Mouse (Mus musculus): ENCODE measurements around the gene Herc6. TPM values are rescaled to one million over a fixed set of nuclear protein-coding genes. Genes with fewer than 3 reads are reported as not detected.

The Herc6 gene
- polyA plus RNA-seq, 1 experiment from 2014 or later = 1.3 TPM

DNA sequence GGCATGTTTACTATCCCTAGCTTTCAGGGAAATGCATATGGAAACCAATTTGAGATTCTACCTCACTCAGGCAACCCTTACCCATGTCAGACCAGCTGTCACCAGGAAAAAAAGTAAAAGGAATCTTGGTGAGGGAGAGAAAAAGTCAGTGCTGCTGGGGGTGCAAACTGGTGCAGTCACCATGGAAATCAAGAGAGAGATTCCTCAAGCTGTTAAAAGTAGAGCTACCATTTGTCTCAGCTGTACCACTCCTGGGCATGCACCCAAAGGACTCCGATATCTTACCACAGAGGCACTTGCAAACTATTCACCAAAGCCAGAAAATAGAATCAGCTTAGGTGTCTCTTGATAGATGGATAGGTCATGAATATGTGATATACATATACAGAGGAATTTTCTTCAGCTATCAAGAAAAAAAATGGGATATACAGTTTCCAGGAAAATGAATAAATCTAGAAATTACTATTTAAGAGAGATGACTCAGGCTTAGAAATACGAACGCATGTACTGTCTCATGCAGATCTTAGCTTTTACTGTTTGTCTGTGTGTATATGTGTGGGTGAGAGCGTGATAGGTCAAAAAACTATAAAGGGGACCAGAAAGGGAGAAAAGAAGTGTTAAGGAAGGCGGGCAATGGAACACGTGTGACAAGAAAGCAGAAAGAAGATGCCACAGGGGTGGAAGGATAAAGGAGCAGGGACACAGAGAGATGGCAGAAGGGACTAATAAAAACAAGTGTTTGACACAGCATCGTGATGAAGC, 24.9 kb downstream of the Herc6 start:
- no peak overlapping the region for H3K4me3 ChIP-seq
- WGBS = 92% methylated on average over 7 of the region's 7 CpGs
- no peak overlapping the region for H3K9ac ChIP-seq
- no peaks in the 10 kb centered on the region for H3K9me3 ChIP-seq (replicated peaks)
- no peaks in the 10 kb centered on the region for H3K4me1 ChIP-seq
- ATAC-seq (ENCODE audit: low FRiP score) = no peak
- H3K27me3 ChIP-seq = no peaks in the 10 kb centered on the region
- H3K36me3 ChIP-seq = no peaks in the 10 kb centered on the region
- H3K27ac ChIP-seq = no peak overlapping the region
- no peak overlapping the region for H3K4me2 ChIP-seq (replicated peaks)

- Histone ChIP-seq H3K9ac (no peak overlapping the region), H3K27ac (no peak overlapping the region), H3K4me3 (no peak overlapping the region), H3K4me2 (replicated peaks) (no peak overlapping the region), H3K9me3 (replicated peaks) (no peaks in the 10 kb centered on the region), H3K4me1 (no peaks in the 10 kb centered on the region), H3K27me3 (no peaks in the 10 kb centered on the region), H3K36me3 (no peaks in the 10 kb centered on the region)
- ATAC-seq (ENCODE audit: low FRiP score) = no peak
- WGBS = 88% methylated on average over 2 of the region's 2 CpGs
Measured at GRCm38 (mm10) chr6:57607999-57608398, 27.2 kb downstream of the Herc6 start.

GRCm38 (mm10) chr6:57609631-57610030, 28.8 kb downstream of the Herc6 start:
- Histone ChIP-seq H3K36me3 (no peaks in the 10 kb centered on the region), H3K9me3 (replicated peaks) (no peaks in the 10 kb centered on the region), H3K4me1 (no peaks in the 10 kb centered on the region), H3K27me3 (no peaks in the 10 kb centered on the region), H3K9ac (no peak overlapping the region), H3K27ac (no peak overlapping the region), H3K4me3 (no peak overlapping the region), H3K4me2 (replicated peaks) (no peak overlapping the region)
- WGBS = 59% methylated on average over 2 of the region's 2 CpGs
- no peak for ATAC-seq (ENCODE audit: low FRiP score)

- Histone ChIP-seq H3K27me3 (no peaks in the 10 kb centered on the region), H3K9ac (no peak overlapping the region), H3K27ac (no peak overlapping the region), H3K4me3 (no peak overlapping the region), H3K9me3 (replicated peaks) (no peaks in the 10 kb centered on the region), H3K36me3 (no peaks in the 10 kb centered on the region), H3K4me2 (replicated peaks) (no peak overlapping the region), H3K4me1 (no peaks in the 10 kb centered on the region)
- 83% methylated on average over 2 of the region's 2 CpGs for WGBS
- no peak for ATAC-seq (ENCODE audit: low FRiP score)
Measured at GRCm38 (mm10) chr6:57615788-57616187, 35.0 kb downstream of the Herc6 start.

DNA sequence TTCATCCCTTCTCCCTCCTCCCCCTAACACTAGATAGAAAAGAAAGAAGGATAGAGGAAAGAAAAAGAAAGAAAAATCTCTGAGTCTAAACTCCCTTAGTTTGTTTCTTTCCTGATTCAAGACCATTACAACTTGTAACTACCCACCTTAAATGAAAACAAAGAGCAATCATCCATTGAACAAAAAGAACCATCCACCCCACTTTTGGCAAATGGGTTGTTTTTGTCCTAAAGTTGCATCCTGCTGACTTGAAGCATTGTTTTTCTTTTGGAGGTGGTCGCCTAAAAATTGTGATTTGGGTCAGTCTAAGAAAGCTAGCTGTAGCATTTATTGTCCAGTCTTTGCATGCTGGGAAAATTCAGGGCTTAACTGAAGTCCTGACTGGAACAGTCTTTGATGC, 58.7 kb downstream of the Herc6 start:
- no peaks in the 10 kb centered on the region for H3K36me3 ChIP-seq
- no peak for ATAC-seq (ENCODE audit: low FRiP score)
- no peaks in the 10 kb centered on the region for H3K9me3 ChIP-seq (replicated peaks)
- no peak overlapping the region for H3K4me2 ChIP-seq (replicated peaks)
- 41% methylated on average over 1 of the region's 1 CpGs for WGBS
- no peak overlapping the region for H3K27ac ChIP-seq
- no peaks in the 10 kb centered on the region for H3K27me3 ChIP-seq
- H3K4me3 ChIP-seq = no peak overlapping the region
- no peak overlapping the region for H3K9ac ChIP-seq
- H3K4me1 ChIP-seq = no peaks in the 10 kb centered on the region

GRCm38 (mm10) chr6:57641789-57642188, 61.0 kb downstream of the Herc6 start:
- Histone ChIP-seq H3K4me1 (no peaks in the 10 kb centered on the region), H3K36me3 (no peaks in the 10 kb centered on the region), H3K9me3 (replicated peaks) (no peaks in the 10 kb centered on the region), H3K27ac (no peak overlapping the region), H3K4me2 (replicated peaks) (no peak overlapping the region), H3K4me3 (no peak overlapping the region), H3K9ac (no peak overlapping the region), H3K27me3 (no peaks in the 10 kb centered on the region)
- 39% methylated on average over 4 of the region's 4 CpGs for WGBS
- ATAC-seq (ENCODE audit: low FRiP score) = peak; percentile 93

DNA sequence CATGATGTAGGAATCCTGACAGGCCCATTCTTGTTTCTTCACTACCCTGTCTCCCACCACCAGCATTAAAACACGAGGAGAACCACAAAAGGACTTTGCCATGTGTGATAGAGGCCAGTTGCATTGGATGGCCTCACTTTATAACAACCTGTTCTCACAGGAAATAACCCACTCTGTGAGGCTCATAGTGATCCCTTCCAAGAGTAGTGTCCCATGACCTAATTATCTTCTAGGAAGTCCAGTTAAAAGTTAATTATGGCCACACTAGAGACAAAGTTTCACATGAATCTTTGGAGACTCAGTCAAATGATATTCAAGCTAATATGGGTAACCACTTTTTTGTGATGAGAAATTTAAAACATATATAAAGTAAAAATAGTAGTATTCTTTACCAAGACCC, 66.5 kb downstream of the Herc6 start:
- no peak overlapping the region for H3K9ac ChIP-seq
- H3K36me3 ChIP-seq = no peaks in the 10 kb centered on the region
- ATAC-seq (ENCODE audit: low FRiP score) = no peak
- no peak overlapping the region for H3K4me2 ChIP-seq (replicated peaks)
- 65% methylated on average over 1 of the region's 1 CpGs for WGBS
- H3K27ac ChIP-seq = no peak overlapping the region
- no peaks in the 10 kb centered on the region for H3K27me3 ChIP-seq
- H3K4me3 ChIP-seq = no peak overlapping the region
- H3K9me3 ChIP-seq (replicated peaks) = no peaks in the 10 kb centered on the region
- H3K4me1 ChIP-seq = no peaks in the 10 kb centered on the region

DNA sequence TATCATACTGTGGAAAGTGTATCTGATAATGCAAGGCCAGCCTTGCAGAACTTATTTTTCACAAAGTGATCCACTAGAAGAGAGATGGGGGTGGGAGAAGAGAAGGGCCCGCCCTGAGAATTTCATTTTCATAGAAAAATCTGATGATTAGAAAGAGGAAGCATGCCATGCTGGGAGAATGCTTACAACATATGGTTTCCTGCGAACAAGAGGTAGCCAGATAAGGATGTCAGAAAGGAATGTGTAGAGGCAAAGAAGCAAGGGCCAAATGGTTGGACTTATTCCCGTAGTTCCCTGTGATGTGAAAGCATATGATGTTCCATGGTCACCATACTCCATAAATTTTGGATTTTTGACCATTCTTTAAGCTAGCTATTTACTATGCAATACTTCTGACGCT, 80.5 kb downstream of the Herc6 start:
- WGBS = 83% methylated on average over 4 of the region's 4 CpGs

DNA sequence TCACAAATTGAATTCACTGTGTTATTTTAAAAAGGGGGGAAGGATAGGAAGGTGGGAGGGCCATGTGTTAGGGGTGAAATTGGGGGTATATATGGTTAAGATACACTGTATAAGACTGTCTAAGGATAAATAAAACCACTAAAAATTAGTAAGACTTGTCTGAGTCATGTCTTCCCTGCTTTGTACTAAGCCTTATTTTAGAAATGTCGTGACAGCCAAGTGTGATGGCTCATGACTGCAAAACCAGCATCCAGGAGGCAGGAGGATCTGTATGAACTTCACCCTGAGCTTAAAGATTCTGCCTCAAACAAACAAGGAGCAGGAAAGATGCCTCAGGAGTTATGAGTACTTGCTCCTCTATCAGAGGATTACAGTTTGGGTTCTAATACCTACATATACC, 103.4 kb downstream of the Herc6 start:
- Histone ChIP-seq H3K4me1 (no peaks in the 10 kb centered on the region), H3K9me3 (replicated peaks) (peaks cover 9% of the 10 kb centered on the region; the same call in 1 of the 2 replicates), H3K27ac (no peak overlapping the region), H3K9ac (no peak overlapping the region), H3K36me3 (peaks cover 3% of the 10 kb centered on the region; the same call in 1 of the 2 replicates), H3K4me2 (replicated peaks) (no peak overlapping the region), H3K4me3 (no peak overlapping the region), H3K27me3 (no peaks in the 10 kb centered on the region)
- no peak for ATAC-seq (ENCODE audit: low FRiP score)
- WGBS = 96% methylated on average over 1 of the region's 1 CpGs

More for the DNA sequence above, 80.5 kb downstream of the Herc6 start:
- ATAC-seq (ENCODE audit: low FRiP score) = no peak
- Histone ChIP-seq H3K4me1 (no peaks in the 10 kb centered on the region), H3K4me2 (replicated peaks) (no peak overlapping the region), H3K9me3 (replicated peaks) (no peaks in the 10 kb centered on the region), H3K36me3 (no peaks in the 10 kb centered on the region), H3K9ac (no peak overlapping the region), H3K27ac (no peak overlapping the region), H3K27me3 (no peaks in the 10 kb centered on the region), H3K4me3 (no peak overlapping the region)

DNA sequence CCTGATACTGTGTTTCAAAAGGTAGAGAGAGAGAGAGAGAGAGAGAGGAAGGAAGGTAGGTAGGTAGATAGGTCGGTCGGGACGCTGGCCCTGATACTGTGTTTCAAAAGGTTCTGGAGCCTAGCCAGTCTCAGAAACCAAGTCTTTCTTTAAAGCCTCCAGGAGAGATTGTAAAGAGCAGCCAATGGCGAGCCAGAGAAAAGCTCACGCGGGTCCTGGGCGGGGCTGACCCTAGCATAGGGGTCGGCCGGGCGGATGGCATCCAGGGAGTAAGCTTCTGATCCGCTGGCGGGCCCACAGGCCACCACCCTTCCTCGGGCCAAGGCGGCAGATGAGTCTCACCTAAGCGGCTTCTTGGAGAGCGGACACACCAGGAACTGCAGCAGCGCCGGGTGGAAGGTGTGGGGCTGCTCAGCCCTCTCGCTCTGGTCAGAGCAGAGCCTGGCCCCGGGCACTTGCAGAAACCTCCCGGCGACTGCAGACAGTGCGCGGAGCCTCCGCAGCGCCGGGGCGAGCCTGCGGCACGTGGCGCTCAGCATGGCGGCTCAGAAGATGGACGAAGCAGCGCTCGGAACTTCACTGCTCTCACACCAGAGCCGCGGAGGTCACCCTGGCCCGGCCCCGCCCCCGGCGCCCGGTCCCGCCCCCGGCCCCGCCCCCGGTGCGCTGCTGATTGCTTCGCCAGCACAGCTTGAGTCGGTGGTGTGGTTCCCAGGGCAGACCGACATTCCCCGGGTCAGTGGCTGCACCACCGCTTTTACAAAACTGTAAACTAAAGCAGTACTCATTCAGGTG, 110.9 kb downstream of the Herc6 start, which contains the start of gene Pyurf:
TSS of gene Pyurf (minus strand) at position 612 of the 795 bp plus-strand sequence.
- Histone ChIP-seq H3K36me3 (no peaks in the 10 kb centered on the region), H3K9me3 (replicated peaks) (no peaks in the 10 kb centered on the region), H3K9ac (peak within 1 kb of the TSS; percentile 84), H3K27ac (peak within 1 kb of the TSS; percentile 92), H3K27me3 (no peaks in the 10 kb centered on the region), H3K4me1 (0 out of 2 replicates have a peak, but pooled peaks cover 5% of the 10 kb centered on the region), H3K4me3 (peak within 1 kb of the TSS; percentile 81), H3K4me2 (replicated peaks) (peak within 1 kb of the TSS; percentile 67)
- ATAC-seq (ENCODE audit: low FRiP score) = peak; percentile 98
- under 1% methylated on average over 52 of the region's 52 CpGs for WGBS

DNA sequence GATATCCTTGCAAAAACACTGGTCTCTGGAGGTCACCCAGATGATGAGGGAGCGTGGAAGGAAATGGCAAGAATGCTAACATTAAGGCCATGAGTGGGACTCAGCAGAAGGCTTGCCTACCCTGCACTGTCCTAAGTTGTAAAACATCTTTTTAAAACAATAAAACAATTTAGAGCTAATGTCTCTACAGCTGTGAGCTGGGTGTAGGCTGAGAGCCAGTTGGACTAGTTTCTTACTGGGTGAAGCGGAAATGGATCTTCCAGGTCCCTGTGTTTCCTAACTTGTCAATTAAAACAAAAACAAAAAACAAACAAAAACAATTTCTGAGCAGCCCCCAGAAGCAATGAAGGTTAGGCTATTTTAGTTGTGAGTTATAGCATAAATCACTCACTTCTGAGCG, 112.3 kb downstream of the Herc6 start:
- ATAC-seq (ENCODE audit: low FRiP score) = no peak
- Histone ChIP-seq H3K27ac (no peak overlapping the region), H3K4me2 (replicated peaks) (no peak overlapping the region), H3K9ac (no peak overlapping the region), H3K4me3 (no peak overlapping the region), H3K36me3 (no peaks in the 10 kb centered on the region), H3K9me3 (replicated peaks) (no peaks in the 10 kb centered on the region), H3K27me3 (no peaks in the 10 kb centered on the region), H3K4me1 (0 out of 2 replicates have a peak, but pooled peaks cover 5% of the 10 kb centered on the region)
- WGBS = 90% methylated on average over 3 of the region's 3 CpGs

DNA sequence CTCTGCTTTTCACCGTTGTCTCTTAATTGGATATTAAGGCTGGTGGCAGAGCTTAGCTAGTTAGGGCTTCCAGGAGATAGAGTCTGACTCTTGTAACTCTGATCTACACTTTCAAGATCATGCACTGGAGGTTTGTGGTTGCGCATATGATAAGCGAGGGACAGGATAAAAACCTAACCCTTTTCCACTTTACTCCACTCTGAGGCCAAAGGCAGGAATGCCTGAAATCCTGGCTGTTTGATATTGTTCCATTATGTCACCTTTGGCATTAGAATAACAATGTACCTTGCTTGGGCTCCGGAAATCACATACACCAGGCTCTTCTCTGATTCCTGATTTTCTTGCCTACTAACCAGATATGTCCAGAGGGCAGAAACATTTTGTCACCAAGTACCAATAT, 120.9 kb downstream of the Herc6 start:
- peak overlapping the region; percentile 98 for H3K27ac ChIP-seq
- WGBS = 53% methylated on average over 4 of the region's 4 CpGs

More for the DNA sequence above, 120.9 kb downstream of the Herc6 start:
- H3K4me1 ChIP-seq = peaks cover 16% of the 10 kb centered on the region
- no peaks in the 10 kb centered on the region for H3K36me3 ChIP-seq
- H3K4me3 ChIP-seq = peak overlapping the region; percentile 49
- peak overlapping the region; percentile 58 for H3K4me2 ChIP-seq (replicated peaks)
- H3K27me3 ChIP-seq = no peaks in the 10 kb centered on the region
- no peaks in the 10 kb centered on the region for H3K9me3 ChIP-seq (replicated peaks)
- peak overlapping the region; percentile 86 for H3K9ac ChIP-seq
- ATAC-seq (ENCODE audit: low FRiP score) = no peak
